Mouse (Mus musculus) midbrain, embryonic 13.5 days (tissue): ENCODE results near the gene Pcsk5. TPM values are rescaled to one million over a fixed set of nuclear protein-coding genes. Genes with fewer than 3 reads are reported as not detected.

Source experiments
- ATAC-seq: fragments of 200-750 bp; cut with Nextera tagmentation; 2 replicates; pipeline ENCODE4 v1.8.0; 2017; ENCODE audit warnings: mild to moderate bottlenecking, moderate TSS enrichment, moderate library complexity
- H3K27ac ChIP-seq: fragments of 300-500 bp; sonication (generic); 2 replicates; pipeline ENCODE4 v1.5.1; 2015; ENCODE audit warnings: inconsistent platforms, mild to moderate bottlenecking, moderate library complexity
- H3K27me3 ChIP-seq: fragments of 300-500 bp; sonication (generic); 2 replicates; pipeline ENCODE4 v1.6.1; 2015; ENCODE audit warnings: mild to moderate bottlenecking, inconsistent platforms
- H3K36me3 ChIP-seq: fragments of 300-500 bp; sonication (generic); 2 replicates; pipeline ENCODE4 v1.6.1; 2015; ENCODE audit warnings: mild to moderate bottlenecking, inconsistent platforms
- H3K4me1 ChIP-seq: fragments of 300-500 bp; sonication (generic); replicated peaks from 2 replicates; pipeline ENCODE4 v1.6.1; 2015; ENCODE audit warnings: inconsistent platforms
- H3K4me2 ChIP-seq: fragments of 300-500 bp; sonication (generic); replicated peaks from 2 replicates; pipeline ENCODE4 v1.6.1; 2015; ENCODE audit warnings: moderate library complexity, mild to moderate bottlenecking, inconsistent platforms
- H3K4me3 ChIP-seq: fragments of 300-500 bp; sonication (generic); replicated peaks from 2 replicates; pipeline ENCODE4 v1.5.1; 2015; ENCODE audit warnings: mild to moderate bottlenecking, inconsistent platforms
- H3K9ac ChIP-seq: fragments of 300-500 bp; sonication (generic); replicated peaks from 2 replicates; pipeline ENCODE4 v1.6.1; 2015; ENCODE audit warnings: mild to moderate bottlenecking, inconsistent platforms
- H3K9me3 ChIP-seq: fragments of 300-500 bp; sonication (generic); 2 replicates; pipeline ENCODE4 v1.6.1; 2016; ENCODE audit warnings: mild to moderate bottlenecking, inconsistent platforms
- WGBS: fragments of 180-500 bp; shearing (Covaris S2); methylation state at CpG from one replicate; pipeline ENCODE4 v1.1.7; 2015; 5-methylcytosine and 5-hydroxymethylcytosine counted together
- polyA plus RNA-seq: library from polyadenylated mRNA; unstranded; fragments of >200 nt; fragmentation: Nextera tagmentation; extraction: Ambion mirVana; gene quantifications from 2 replicates; pipeline ENCODE4 v1.2.1, GENCODE M21; 2015

Gene Pcsk5
- polyA plus RNA-seq, 1 experiment from 2014 or later: 7.1 TPM

DNA sequence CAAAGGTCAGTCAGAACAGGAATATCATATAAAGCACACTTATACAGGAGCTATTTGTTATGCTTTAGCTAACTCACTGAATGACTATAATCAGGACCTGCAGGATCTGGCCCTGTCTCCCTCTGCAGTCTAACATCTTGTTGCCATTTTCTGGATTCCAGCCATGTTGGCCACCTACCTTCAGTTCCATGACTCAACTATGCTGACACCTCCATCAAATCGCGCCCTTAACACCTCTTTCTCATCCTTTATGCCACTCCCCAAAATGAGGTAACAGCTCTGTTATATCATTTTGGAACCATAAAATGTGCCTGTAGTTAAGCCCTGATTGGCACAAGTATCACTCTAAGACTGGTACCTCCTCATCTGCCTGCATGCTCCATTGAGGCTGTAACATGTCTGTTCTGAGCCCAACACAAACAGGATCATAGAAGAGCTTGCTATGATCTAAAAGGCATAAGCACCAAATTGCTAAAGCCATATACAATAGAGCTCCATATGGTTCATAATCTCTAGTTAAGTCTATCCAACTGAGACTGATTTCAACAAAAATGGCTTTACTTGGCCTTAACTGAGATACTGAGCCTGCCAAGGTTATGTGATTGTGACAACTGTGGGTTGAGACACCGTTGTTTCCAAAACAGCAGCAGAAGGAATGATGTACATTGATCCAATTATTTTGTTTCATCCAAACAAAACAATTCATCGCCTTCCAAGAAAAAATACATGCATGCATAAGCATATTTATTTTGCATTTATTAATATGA, 37.8 kb downstream of the Pcsk5 start:
- 94% methylated on average over 4 of the region's 4 CpGs for WGBS
- Histone ChIP-seq H3K4me2 (no peak overlapping the region), H3K4me3 (no peak overlapping the region), H3K4me1 (no peaks in the 10 kb centered on the region), H3K36me3 (no peaks in the 10 kb centered on the region), H3K9ac (no peak overlapping the region), H3K27ac (no peak overlapping the region), H3K27me3 (no peaks in the 10 kb centered on the region), H3K9me3 (no peaks in the 10 kb centered on the region)
- no peak for ATAC-seq

DNA sequence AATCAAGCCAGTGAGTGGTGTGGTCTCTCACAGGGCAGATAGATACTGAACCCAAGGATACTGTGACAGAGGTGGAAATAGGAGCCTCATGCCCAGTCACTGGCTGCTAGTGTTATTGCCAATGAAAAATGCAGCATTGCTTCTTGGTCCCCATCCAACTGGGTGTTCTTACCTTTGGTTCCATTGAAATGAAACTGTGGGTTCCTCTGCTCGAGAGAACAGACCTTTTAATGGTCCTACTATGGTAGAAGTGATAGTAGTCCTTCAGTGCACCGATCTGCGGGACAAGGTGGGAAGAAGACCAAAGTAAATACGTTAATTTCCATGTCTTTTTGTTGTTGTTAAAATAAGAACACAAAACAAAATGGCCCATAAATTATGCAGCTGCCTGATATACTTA, 44.0 kb downstream of the Pcsk5 start:
- no peak overlapping the region for H3K4me2 ChIP-seq
- WGBS: 87% methylated on average over 4 of the region's 4 CpGs

DNA sequence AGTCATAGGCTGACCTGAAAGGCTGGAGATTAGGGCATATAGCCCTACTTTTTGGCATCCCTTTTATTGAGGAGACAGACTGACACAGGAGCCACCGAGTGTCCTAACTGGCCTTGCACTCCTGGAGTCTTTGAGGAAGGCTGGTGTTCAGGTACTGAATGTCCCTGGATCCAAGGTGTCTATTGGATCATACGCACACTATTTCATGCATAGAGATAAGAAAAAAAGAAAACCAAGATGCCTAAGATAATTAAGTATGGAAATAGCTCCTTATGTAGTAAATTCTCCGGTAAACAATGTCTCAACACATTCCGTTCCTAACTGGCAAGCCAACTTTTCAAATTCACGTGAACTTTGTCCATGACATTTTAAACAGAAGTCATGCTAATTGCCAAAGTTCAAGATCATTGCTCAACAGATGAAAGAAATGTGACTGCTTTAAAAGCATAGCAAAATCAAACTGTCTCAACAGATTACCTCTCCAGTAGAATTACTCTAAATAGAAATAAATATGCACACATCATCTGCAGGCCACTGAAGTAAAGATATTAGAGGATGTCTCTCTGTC, 45.9 kb downstream of the Pcsk5 start:
- no peak overlapping the region for H3K9ac ChIP-seq
- H3K4me3 ChIP-seq: no peak overlapping the region
- no peaks in the 10 kb centered on the region for H3K27me3 ChIP-seq
- WGBS: 92% methylated on average over 5 of the region's 5 CpGs
- ATAC-seq: no peak
- H3K27ac ChIP-seq: no peak overlapping the region
- H3K4me2 ChIP-seq: no peak overlapping the region
- H3K36me3 ChIP-seq: no peaks in the 10 kb centered on the region
- H3K4me1 ChIP-seq: no peaks in the 10 kb centered on the region
- no peaks in the 10 kb centered on the region for H3K9me3 ChIP-seq

More for the DNA sequence above, 44.0 kb downstream of the Pcsk5 start:
- H3K36me3 ChIP-seq: no peaks in the 10 kb centered on the region
- no peaks in the 10 kb centered on the region for H3K4me1 ChIP-seq
- no peak overlapping the region for H3K27ac ChIP-seq
- no peak for ATAC-seq
- no peaks in the 10 kb centered on the region for H3K27me3 ChIP-seq
- H3K9ac ChIP-seq: no peak overlapping the region
- H3K4me3 ChIP-seq: no peak overlapping the region
- no peaks in the 10 kb centered on the region for H3K9me3 ChIP-seq

DNA sequence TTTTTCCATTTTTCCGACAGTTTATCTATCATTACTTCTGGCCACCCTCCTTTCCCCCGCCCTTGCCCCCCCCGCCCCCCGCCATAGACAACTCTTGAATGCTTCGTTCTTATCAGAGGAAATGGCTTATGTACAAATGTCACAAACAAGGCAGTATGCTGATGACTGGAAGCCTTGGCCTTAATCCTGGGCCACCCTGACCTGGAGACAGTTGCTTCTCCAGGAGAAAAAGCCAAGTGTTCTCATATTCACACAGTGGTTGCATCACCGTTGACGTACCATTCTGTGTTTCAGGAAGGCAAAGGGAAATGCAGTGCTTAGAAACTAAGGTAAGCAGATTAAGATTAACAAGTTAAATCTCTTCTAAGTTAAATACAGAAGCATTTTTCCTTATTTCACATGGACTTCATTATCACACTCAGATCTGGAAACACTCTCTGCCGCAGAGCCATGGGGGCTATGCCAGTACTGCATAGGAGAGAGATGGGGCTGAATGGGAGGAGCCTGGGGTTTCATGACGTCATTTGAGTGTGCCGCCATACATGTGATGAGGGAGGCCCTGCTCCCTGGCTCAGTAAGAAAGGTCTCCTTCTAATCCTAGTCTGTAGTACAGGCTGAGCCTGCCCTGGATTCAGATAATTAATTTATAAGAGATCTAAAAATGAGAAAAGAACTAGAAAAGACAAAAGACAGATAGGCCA, 48.7 kb downstream of the Pcsk5 start:
- no peak for ATAC-seq

DNA sequence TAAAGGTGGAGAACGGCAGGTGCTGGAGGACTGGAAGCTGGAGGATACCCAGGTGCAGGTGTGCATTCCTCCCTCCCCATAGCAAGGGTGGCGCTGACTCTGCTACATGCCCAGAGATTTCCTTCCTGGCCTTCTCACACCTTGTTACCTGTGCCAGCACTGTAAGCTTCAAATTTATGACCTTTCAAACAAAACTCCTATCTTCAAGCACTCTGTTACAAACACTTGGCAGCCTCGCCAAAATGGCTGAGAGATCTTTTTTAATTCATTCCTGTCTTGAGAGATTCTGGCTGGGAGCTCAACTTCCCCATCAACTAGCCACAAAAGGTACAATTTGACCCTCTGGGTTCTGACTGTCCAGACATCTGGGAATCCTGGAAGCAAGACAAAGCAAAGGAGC, 50.7 kb downstream of the Pcsk5 start:
- H3K9ac ChIP-seq: no peak overlapping the region
- no peaks in the 10 kb centered on the region for H3K4me1 ChIP-seq
- WGBS: 91% methylated on average over 3 of the region's 3 CpGs

More for the DNA sequence above, 48.7 kb downstream of the Pcsk5 start:
- Histone ChIP-seq H3K4me3 (no peak overlapping the region), H3K9ac (no peak overlapping the region), H3K9me3 (no peaks in the 10 kb centered on the region), H3K27me3 (no peaks in the 10 kb centered on the region), H3K27ac (no peak overlapping the region), H3K4me1 (no peaks in the 10 kb centered on the region), H3K36me3 (no peaks in the 10 kb centered on the region), H3K4me2 (no peak overlapping the region)
- WGBS: 89% methylated on average over 10 of the region's 10 CpGs

DNA sequence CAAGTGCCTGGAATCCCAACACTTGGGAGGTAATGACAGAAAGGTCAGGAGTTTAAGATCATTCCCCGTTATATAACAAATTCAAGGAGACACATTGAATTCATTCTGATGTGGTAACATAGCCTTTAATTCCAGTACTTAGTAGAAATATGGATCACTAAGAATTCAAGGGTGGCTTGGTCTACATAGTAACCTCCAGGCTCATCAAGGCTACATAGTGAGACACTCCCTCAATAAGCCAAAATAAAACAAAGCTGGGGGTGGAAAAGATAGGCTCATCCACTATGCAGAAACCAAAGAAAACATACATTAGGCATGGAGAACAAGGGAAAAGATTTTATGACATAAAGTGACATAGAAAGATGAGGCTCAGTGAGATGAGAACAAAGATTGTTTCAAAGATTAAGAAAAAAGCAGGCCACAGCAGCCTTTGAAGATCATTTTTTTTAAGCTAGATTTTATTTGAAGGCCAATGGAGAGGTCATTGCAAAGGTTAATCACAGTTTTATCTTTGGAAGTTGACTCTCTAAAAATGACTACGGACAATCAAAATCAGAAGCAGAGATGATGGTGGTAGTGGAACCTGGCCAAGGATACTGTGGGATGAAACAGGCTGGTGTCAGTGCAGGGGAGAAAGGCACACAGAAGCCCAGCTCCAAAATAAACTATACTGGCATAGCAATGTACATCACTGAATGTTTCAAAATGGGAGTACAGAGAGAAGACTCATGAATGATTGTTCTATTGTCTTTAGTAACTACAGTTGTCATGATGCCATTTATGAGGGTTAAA, 52.8 kb downstream of the Pcsk5 start:
- 95% methylated on average over 2 of the region's 2 CpGs for WGBS
- H3K27me3 ChIP-seq: no peaks in the 10 kb centered on the region
- H3K36me3 ChIP-seq: no peaks in the 10 kb centered on the region
- no peak overlapping the region for H3K4me2 ChIP-seq
- no peak overlapping the region for H3K4me3 ChIP-seq
- ATAC-seq: no peak
- H3K9me3 ChIP-seq: no peaks in the 10 kb centered on the region
- no peaks in the 10 kb centered on the region for H3K4me1 ChIP-seq
- no peak overlapping the region for H3K9ac ChIP-seq
- H3K27ac ChIP-seq: no peak overlapping the region

More for the DNA sequence above, 50.7 kb downstream of the Pcsk5 start:
- no peak overlapping the region for H3K27ac ChIP-seq
- ATAC-seq: no peak
- no peak overlapping the region for H3K4me2 ChIP-seq
- no peaks in the 10 kb centered on the region for H3K27me3 ChIP-seq
- H3K4me3 ChIP-seq: no peak overlapping the region
- H3K36me3 ChIP-seq: no peaks in the 10 kb centered on the region
- no peaks in the 10 kb centered on the region for H3K9me3 ChIP-seq

DNA sequence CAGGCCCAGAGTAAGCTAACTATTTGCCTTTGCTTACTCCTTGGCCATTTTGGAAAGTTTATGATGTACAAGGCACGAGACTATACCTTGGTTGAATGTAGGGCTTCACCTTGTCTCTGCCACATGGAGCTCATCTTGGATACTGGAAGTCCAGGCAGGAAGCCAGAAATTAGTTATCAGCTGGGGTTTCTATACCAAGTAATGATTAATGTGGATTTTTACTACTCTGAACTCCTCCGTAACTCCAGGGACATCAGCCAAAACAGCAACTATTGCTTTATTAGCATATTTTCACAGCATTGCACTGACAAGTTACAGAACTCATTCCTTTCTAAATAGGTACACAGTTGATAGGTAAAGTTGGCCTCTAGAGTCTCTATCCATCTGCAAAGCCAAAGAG, 54.2 kb downstream of the Pcsk5 start:
- WGBS: 96% methylated on average over 2 of the region's 2 CpGs
- no peaks in the 10 kb centered on the region for H3K4me1 ChIP-seq
- H3K4me2 ChIP-seq: no peak overlapping the region
- H3K27ac ChIP-seq: no peak overlapping the region
- H3K9me3 ChIP-seq: no peaks in the 10 kb centered on the region
- no peak overlapping the region for H3K9ac ChIP-seq
- no peak overlapping the region for H3K4me3 ChIP-seq
- no peak for ATAC-seq
- H3K36me3 ChIP-seq: no peaks in the 10 kb centered on the region
- no peaks in the 10 kb centered on the region for H3K27me3 ChIP-seq

DNA sequence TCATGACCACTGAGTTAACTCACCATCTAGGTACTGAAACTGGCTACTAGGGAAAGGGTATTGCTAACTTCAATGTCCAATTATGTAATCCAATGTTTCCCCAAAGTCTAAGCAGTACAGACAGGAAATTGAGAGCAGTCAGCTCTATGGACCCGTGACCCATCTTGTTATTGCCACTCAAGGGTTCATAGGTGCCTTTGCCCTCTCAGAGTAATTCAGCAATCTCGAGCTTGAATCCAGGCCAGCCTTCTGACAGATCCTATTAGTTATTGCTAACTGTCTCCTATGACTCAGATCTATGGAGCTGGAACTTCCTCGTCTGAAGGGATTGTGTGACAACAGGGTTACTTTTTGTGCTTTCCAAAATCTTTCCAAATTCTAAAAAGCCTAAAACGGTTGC, 56.1 kb downstream of the Pcsk5 start:
- H3K4me1 ChIP-seq: no peaks in the 10 kb centered on the region
- H3K9me3 ChIP-seq: no peaks in the 10 kb centered on the region
- no peak overlapping the region for H3K27ac ChIP-seq
- no peak for ATAC-seq
- H3K9ac ChIP-seq: no peak overlapping the region
- H3K4me2 ChIP-seq: no peak overlapping the region
- no peaks in the 10 kb centered on the region for H3K27me3 ChIP-seq
- 84% methylated on average over 4 of the region's 4 CpGs for WGBS
- no peak overlapping the region for H3K4me3 ChIP-seq
- H3K36me3 ChIP-seq: no peaks in the 10 kb centered on the region

DNA sequence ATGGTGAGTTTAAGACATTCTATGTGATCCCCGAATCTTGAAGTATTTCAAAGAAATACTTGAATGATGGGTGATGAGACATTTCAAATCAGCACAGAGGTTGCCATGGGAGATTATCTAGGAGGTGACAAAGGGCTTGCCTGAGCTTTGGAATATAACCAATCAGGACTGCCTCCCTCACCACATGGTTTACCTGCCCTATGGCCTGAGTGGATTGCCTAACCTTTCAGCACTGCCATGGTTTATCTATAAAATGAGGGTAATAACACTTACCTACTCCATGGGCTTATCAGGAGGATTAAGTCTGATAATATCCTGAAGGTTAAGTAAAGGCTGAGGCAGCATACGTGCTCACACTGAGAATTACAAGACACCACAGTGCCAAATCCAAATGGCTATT, 61.5 kb downstream of the Pcsk5 start:
- Histone ChIP-seq H3K27ac (no peak overlapping the region), H3K4me3 (no peak overlapping the region), H3K9me3 (no peaks in the 10 kb centered on the region), H3K36me3 (no peaks in the 10 kb centered on the region), H3K9ac (no peak overlapping the region), H3K4me1 (no peaks in the 10 kb centered on the region), H3K27me3 (no peaks in the 10 kb centered on the region), H3K4me2 (no peak overlapping the region)
- peak; percentile 50; the same call in 1 of the 2 replicates for ATAC-seq
- 61% methylated on average over 2 of the region's 2 CpGs for WGBS

DNA sequence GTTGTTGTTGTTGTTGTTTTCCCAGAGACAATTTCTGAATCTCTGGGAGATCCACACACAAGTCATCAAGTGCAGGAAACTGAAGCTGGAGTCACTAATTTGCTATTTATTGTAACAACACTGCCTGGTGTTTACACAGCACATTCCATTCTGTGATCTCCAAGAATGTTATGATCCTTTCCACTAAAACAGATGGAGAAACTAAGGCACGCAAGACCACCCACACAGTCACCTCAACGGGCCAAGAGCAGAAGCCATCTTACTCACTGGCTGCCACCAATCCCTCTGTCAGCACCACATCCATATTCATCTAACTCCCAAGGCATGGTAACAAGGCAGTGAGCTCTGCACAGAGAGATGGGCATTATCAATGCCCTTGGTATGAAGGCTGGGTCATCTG, 62.3 kb downstream of the Pcsk5 start:
- WGBS: 85% methylated on average over 2 of the region's 2 CpGs
- no peak overlapping the region for H3K4me3 ChIP-seq
- H3K36me3 ChIP-seq: no peaks in the 10 kb centered on the region

DNA sequence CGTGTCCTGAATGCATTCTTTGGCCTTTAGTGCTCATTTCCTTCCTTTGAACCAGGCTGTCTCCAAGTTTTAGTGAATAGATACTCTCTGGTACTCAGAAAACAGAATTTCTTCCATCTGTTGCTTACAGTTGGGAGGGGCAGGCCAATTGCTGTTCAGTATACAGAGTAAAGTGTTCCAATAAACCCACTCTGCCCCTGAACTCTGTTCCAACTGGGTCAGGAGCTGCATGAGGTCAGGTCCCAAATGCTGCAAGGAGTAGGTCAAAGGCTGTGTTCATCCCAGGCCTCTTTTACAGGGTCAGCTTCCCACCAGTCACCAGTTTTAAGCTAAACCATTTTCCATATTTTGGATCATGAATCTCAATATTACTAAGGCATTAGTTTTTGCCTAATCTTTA, 63.4 kb downstream of the Pcsk5 start:
- no peaks in the 10 kb centered on the region for H3K36me3 ChIP-seq
- no peak overlapping the region for H3K4me3 ChIP-seq
- no peak overlapping the region for H3K4me2 ChIP-seq
- no peaks in the 10 kb centered on the region for H3K4me1 ChIP-seq
- no peaks in the 10 kb centered on the region for H3K9me3 ChIP-seq
- ATAC-seq: no peak
- no peaks in the 10 kb centered on the region for H3K27me3 ChIP-seq
- H3K9ac ChIP-seq: no peak overlapping the region
- WGBS: 74% methylated on average over 1 of the region's 1 CpGs
- H3K27ac ChIP-seq: no peak overlapping the region

More for the DNA sequence above, 62.3 kb downstream of the Pcsk5 start:
- Histone ChIP-seq H3K9ac (no peak overlapping the region), H3K27me3 (no peaks in the 10 kb centered on the region), H3K4me2 (no peak overlapping the region), H3K9me3 (no peaks in the 10 kb centered on the region), H3K27ac (no peak overlapping the region), H3K4me1 (no peaks in the 10 kb centered on the region)
- no peak for ATAC-seq
